Mouse (Mus musculus) liver, postnatal 0 days (tissue): ENCODE data around the gene Adamts9. TPM values are rescaled to one million over a fixed set of nuclear protein-coding genes. Genes with fewer than 3 reads are reported as not detected.

Source experiments
- ATAC-seq: fragments of 200-750 bp; cut with Nextera tagmentation; 2 replicates; pipeline ENCODE4 v1.8.0; 2017; ENCODE audit warnings: mild to moderate bottlenecking, moderate library complexity
- DNase-seq: peaks from one replicate; pipeline ENCODE4 v3.0.0-alpha.2; 2016
- H3K27ac ChIP-seq: fragments of 300-500 bp; sonication (generic); 2 replicates; pipeline ENCODE4 v1.5.1; 2014; ENCODE audit warnings: antibody characterized with exemption, moderate library complexity, mild to moderate bottlenecking, low read depth
- H3K27me3 ChIP-seq: fragments of 300-500 bp; sonication (generic); 2 replicates; pipeline ENCODE4 v1.6.1; 2014; ENCODE audit warnings: low read length, control low read depth, mixed read lengths; ENCODE audit not compliant: insufficient read depth
- H3K36me3 ChIP-seq: fragments of 300-500 bp; sonication (generic); replicated peaks from 2 replicates; pipeline ENCODE4 v1.6.1; 2014; ENCODE audit warnings: mild to moderate bottlenecking, control low read depth, low read length, moderate library complexity, mixed read lengths; ENCODE audit not compliant: insufficient read depth
- H3K4me1 ChIP-seq: fragments of 300-500 bp; sonication (generic); 2 replicates; pipeline ENCODE4 v1.6.1; 2014; ENCODE audit warnings: antibody characterized with exemption, mild to moderate bottlenecking, control low read depth; ENCODE audit not compliant: insufficient read depth
- H3K4me2 ChIP-seq: fragments of 300-500 bp; sonication (generic); 2 replicates; pipeline ENCODE4 v1.6.1; 2014; ENCODE audit warnings: low read depth, mild to moderate bottlenecking, low read length, moderate library complexity, mixed read lengths
- H3K4me3 ChIP-seq: fragments of 300-500 bp; sonication (generic); 2 replicates; pipeline ENCODE4 v1.5.1; 2014; ENCODE audit warnings: low read depth, low read length
- H3K9ac ChIP-seq: fragments of 300-500 bp; sonication (generic); replicated peaks from 2 replicates; pipeline ENCODE4 v1.6.1; 2014; ENCODE audit warnings: mild to moderate bottlenecking, moderate library complexity
- H3K9me3 ChIP-seq: fragments of 300-500 bp; sonication (generic); 2 replicates; pipeline ENCODE4 v1.6.1; 2016; ENCODE audit warnings: mild to moderate bottlenecking, control low read depth, low read length, mixed read lengths
- CTCF ChIP-seq: sonication (generic); IDR thresholded peaks from 2 replicates; pipeline ENCODE4 v1.5.1; 2016; ENCODE audit warnings: antibody characterized with exemption, low read depth
- EP300 ChIP-seq: IDR thresholded peaks from 2 replicates; pipeline ENCODE4 v1.6.1; 2016; ENCODE audit warnings: antibody characterized with exemption, low read depth, mild to moderate bottlenecking
- WGBS: fragments of 180-500 bp; shearing (Covaris S2); extraction: QIAGEN DNeasy Blood & Tissue Kit; methylation state at CpG from one replicate; pipeline ENCODE4 v1.1.7; 2014; ENCODE audit not compliant: insufficient replicate concordance; 5-methylcytosine and 5-hydroxymethylcytosine counted together
- polyA plus RNA-seq: library from polyadenylated mRNA; unstranded; fragments of >200 nt; fragmentation: Nextera tagmentation; extraction: Ambion mirVana; gene quantifications from 2 replicates; pipeline ENCODE4 v1.2.1, GENCODE M21; 2015

The Adamts9 gene
- polyA plus RNA-seq, 1 experiment from 2014 or later = 0.96 TPM

DNA sequence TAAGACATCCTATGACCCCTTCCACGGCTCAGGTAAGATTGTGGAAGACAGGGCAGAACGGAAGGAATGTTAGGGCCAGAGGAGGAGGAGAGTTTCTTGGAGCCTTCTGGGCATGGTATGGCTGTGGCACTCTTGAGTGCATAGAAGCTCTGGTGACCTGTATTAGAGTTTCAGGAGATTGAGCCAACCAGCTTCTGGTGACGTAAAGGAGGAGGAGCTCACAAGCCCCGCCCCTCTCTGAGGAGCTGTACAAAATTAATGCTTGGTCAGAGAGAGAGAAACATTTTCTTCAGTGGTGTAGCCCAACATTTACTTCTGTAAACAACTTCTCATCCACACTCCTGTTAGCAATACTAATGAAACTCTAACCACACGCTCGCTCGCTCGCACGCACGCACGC is 140.9 kb downstream of the Adamts9 start:
- ATAC-seq = no peak
- no peak for TF ChIP-seq EP300
- no peak for TF ChIP-seq CTCF

DNA sequence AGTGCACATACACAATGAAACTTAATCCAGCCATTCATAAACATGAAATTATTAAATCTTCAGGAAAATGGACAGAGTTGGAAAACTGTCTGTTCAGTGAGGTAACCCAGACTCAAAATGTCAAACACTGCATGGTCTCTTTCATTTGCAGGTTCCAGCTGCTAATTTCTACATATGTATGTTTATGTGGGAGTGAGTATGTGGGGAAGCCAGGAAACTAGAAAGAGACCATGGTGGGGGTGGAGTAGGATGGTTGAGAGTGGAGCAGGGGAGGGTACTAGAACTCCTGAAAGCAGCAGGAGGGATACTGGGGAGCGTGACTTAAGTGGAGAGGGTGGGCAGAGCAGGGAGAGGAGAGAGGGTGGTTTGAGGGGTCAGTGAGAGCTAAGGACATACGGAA is 141.8 kb downstream of the Adamts9 start:
- DNase-seq (no peak), ATAC-seq (no peak)
- H3K27me3 ChIP-seq = no peaks in the 10 kb centered on the region
- no peaks in the 10 kb centered on the region for H3K4me1 ChIP-seq
- no peak overlapping the region for H3K9ac ChIP-seq
- no peak overlapping the region for H3K27ac ChIP-seq
- WGBS = 75% methylated on average over 2 of the region's 2 CpGs
- no peaks in the 10 kb centered on the region for H3K9me3 ChIP-seq
- no peaks in the 10 kb centered on the region for H3K36me3 ChIP-seq
- no peak overlapping the region for H3K4me3 ChIP-seq
- no peak overlapping the region for H3K4me2 ChIP-seq
- TF ChIP-seq EP300 (no peak), CTCF (no peak)

More for the DNA sequence above, 140.9 kb downstream of the Adamts9 start:
- Histone ChIP-seq H3K4me2 (no peak overlapping the region), H3K4me1 (no peaks in the 10 kb centered on the region), H3K27ac (no peak overlapping the region), H3K9ac (no peak overlapping the region), H3K4me3 (no peak overlapping the region), H3K9me3 (no peaks in the 10 kb centered on the region), H3K36me3 (no peaks in the 10 kb centered on the region), H3K27me3 (no peaks in the 10 kb centered on the region)
- no peak for DNase-seq
- 84% methylated on average over 11 of the region's 11 CpGs for WGBS

GRCm38 (mm10) chr6:92793804-92794203 is 149.5 kb downstream of the Adamts9 start:
- Histone ChIP-seq H3K36me3 (no peaks in the 10 kb centered on the region), H3K4me3 (no peak overlapping the region), H3K4me2 (no peak overlapping the region), H3K9me3 (no peaks in the 10 kb centered on the region), H3K4me1 (no peaks in the 10 kb centered on the region), H3K9ac (no peak overlapping the region), H3K27me3 (no peaks in the 10 kb centered on the region), H3K27ac (no peak overlapping the region)
- TF ChIP-seq EP300 = no peak
- TF ChIP-seq CTCF = no peak
- WGBS = 67% methylated on average over 6 of the region's 6 CpGs
- ATAC-seq (no peak), DNase-seq (no peak)

GRCm38 (mm10) chr6:92787376-92787712 is 155.9 kb downstream of the Adamts9 start:
- no peak overlapping the region for H3K4me2 ChIP-seq
- TF ChIP-seq CTCF = peak; percentile 74
- TF ChIP-seq EP300 = no peak
- DNase-seq (peak; percentile 83), ATAC-seq (no peak)
- no peaks in the 10 kb centered on the region for H3K4me1 ChIP-seq
- H3K9me3 ChIP-seq = no peaks in the 10 kb centered on the region
- peaks cover 10% of the 10 kb centered on the region; the same call in 1 of the 2 replicates for H3K27me3 ChIP-seq
- 6% methylated on average over 10 of the region's 12 CpGs for WGBS
- H3K27ac ChIP-seq = no peak overlapping the region
- no peaks in the 10 kb centered on the region for H3K36me3 ChIP-seq
- no peak overlapping the region for H3K4me3 ChIP-seq
- H3K9ac ChIP-seq = no peak overlapping the region

- DNase-seq (no peak), ATAC-seq (no peak)
- Histone ChIP-seq H3K27me3 (peaks cover 10% of the 10 kb centered on the region; the same call in 1 of the 2 replicates), H3K27ac (no peak overlapping the region), H3K36me3 (no peaks in the 10 kb centered on the region), H3K4me3 (no peak overlapping the region), H3K4me2 (no peak overlapping the region), H3K9me3 (no peaks in the 10 kb centered on the region), H3K4me1 (no peaks in the 10 kb centered on the region), H3K9ac (no peak overlapping the region)
- TF ChIP-seq CTCF = no peak
- no peak for TF ChIP-seq EP300
- 16% methylated on average over 20 of the region's 20 CpGs for WGBS
Observed at GRCm38 (mm10) chr6:92786701-92787375, 156.5 kb downstream of the Adamts9 start.

- WGBS = 12% methylated on average over 7 of the region's 7 CpGs
- peak; percentile 55 for DNase-seq
- Histone ChIP-seq H3K9me3 (no peaks in the 10 kb centered on the region), H3K36me3 (no peaks in the 10 kb centered on the region), H3K4me2 (no peak overlapping the region), H3K9ac (no peak overlapping the region), H3K4me3 (no peak overlapping the region), H3K27me3 (peaks cover 10% of the 10 kb centered on the region; the same call in 1 of the 2 replicates), H3K27ac (no peak overlapping the region), H3K4me1 (no peaks in the 10 kb centered on the region)
- ATAC-seq = no peak
- peak; percentile 79 for TF ChIP-seq CTCF
- TF ChIP-seq EP300 = no peak
Observed at GRCm38 (mm10) chr6:92784782-92785181, 158.5 kb downstream of the Adamts9 start.

GRCm38 (mm10) chr6:92781446-92781845 is 161.8 kb downstream of the Adamts9 start:
- no peaks in the 10 kb centered on the region for H3K36me3 ChIP-seq
- no peak overlapping the region for H3K27ac ChIP-seq
- no peak overlapping the region for H3K4me2 ChIP-seq
- no peak for ATAC-seq
- H3K9ac ChIP-seq = no peak overlapping the region
- DNase-seq = no peak
- no peak for TF ChIP-seq CTCF
- no peak for TF ChIP-seq EP300
- WGBS = 86% methylated on average over 6 of the region's 6 CpGs
- peaks cover 7% of the 10 kb centered on the region; the same call in 1 of the 2 replicates for H3K27me3 ChIP-seq
- H3K9me3 ChIP-seq = no peaks in the 10 kb centered on the region
- no peaks in the 10 kb centered on the region for H3K4me1 ChIP-seq
- H3K4me3 ChIP-seq = no peak overlapping the region
